Mouse (Mus musculus) cortical plate, adult 2 months (tissue): ENCODE data around the gene Dnajb5.

Source experiments
- CTCF ChIP-seq: fragments of 200-500 bp; IDR thresholded peaks from 2 replicates; pipeline ENCODE4 v1.5.1; 2011; ENCODE audit warnings: mild to moderate bottlenecking, control low read depth, low read length; ENCODE audit not compliant: insufficient read depth; ENCODE audit errors: extremely low read depth
- POLR2A ChIP-seq: fragments of 200-500 bp; IDR thresholded peaks from 2 replicates; pipeline ENCODE4 v1.6.1; 2011; ENCODE audit warnings: mild to moderate bottlenecking, low read length, control low read depth; ENCODE audit not compliant: insufficient read depth; ENCODE audit errors: extremely low read depth

DNA sequence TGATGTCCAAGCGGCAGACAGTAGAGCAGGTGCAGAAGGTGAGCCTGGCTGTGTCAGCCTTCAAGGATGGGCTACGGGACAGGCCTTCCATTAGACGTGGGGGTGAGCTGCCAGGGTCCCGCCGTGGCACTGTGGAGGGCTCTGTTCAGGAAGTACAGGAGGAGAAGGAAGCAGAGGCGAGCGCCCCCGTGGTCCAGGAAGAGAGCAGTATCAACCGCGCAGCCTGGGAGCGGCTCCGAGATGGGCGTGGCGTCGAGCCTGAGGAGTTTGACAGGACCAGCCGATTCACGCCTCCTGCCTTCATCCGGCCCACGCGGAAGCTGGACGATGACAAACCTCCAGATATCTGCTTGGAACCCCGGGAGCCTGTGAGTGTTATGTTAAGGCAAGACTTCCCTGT lies 16.0 kb upstream of the Dnajb5 start:
- TF ChIP-seq CTCF (no peak), POLR2A (no peak)
